Mouse (Mus musculus) embryonic fibroblast, embryonic 13.5 days (primary cell): ENCODE measurements at regions not wholly inside any gene's neighbourhood (a gene's known extent, or its start where the extent isn't known, plus 50 kb on each side); places are given as distances from the start of the nearest gene placed in this dataset.

Experiments used
- H3K27ac ChIP-seq: 2 replicates; pipeline ENCODE4 v1.5.1; 2012; ENCODE audit warnings: low read length, control low read depth, inconsistent platforms; ENCODE audit not compliant: insufficient read depth
- H3K4me1 ChIP-seq: 2 replicates; pipeline ENCODE4 v1.6.1; 2011; ENCODE audit warnings: low read length; ENCODE audit not compliant: control insufficient read depth, insufficient read depth
- H3K4me3 ChIP-seq: 2 replicates; pipeline ENCODE4 v1.5.1; 2011; ENCODE audit warnings: mild to moderate bottlenecking, control low read depth, low read length; ENCODE audit not compliant: insufficient read depth
- CTCF ChIP-seq: IDR thresholded peaks from 2 replicates; pipeline ENCODE4 v1.5.1; 2011; ENCODE audit warnings: mild to moderate bottlenecking, control low read depth, low read length, moderate library complexity, borderline replicate concordance; ENCODE audit not compliant: insufficient read depth
- POLR2A ChIP-seq: IDR thresholded peaks from 2 replicates; pipeline ENCODE4 v1.6.1; 2011; ENCODE audit warnings: low read depth, mild to moderate bottlenecking, control low read depth, low read length, moderate library complexity

GRCm38 (mm10) chr11:63282541-63282940 is 153.8 kb downstream of the Pmp22 start:
- TF ChIP-seq POLR2A (no peak), CTCF (no peak)
- H3K4me1 ChIP-seq, result peaks cover 4% of the 10 kb centered on the region
- no peak overlapping the region for H3K4me3 ChIP-seq
- H3K27ac ChIP-seq, result no peak overlapping the region

GRCm38 (mm10) chr11:63286026-63286425 is 157.2 kb downstream of the Pmp22 start:
- TF ChIP-seq POLR2A, result no peak
- no peak for TF ChIP-seq CTCF
- Histone ChIP-seq H3K4me3 (no peak overlapping the region), H3K27ac (no peak overlapping the region), H3K4me1 (peaks cover 8% of the 10 kb centered on the region)

GRCm38 (mm10) chr11:63287766-63288165 is 159.0 kb downstream of the Pmp22 start:
- Histone ChIP-seq H3K27ac (peak overlapping the region; percentile 83), H3K4me1 (peaks cover 8% of the 10 kb centered on the region), H3K4me3 (no peak overlapping the region)
- TF ChIP-seq POLR2A, result no peak
- TF ChIP-seq CTCF, result no peak

GRCm38 (mm10) chr11:63290618-63291017 is 161.8 kb downstream of the Pmp22 start:
- no peak for TF ChIP-seq CTCF
- TF ChIP-seq POLR2A, result no peak
- Histone ChIP-seq H3K27ac (no peak overlapping the region), H3K4me1 (peaks cover 8% of the 10 kb centered on the region), H3K4me3 (no peak overlapping the region)

GRCm38 (mm10) chr11:63293485-63293884 is 164.7 kb downstream of the Pmp22 start:
- Histone ChIP-seq H3K27ac (no peak overlapping the region), H3K4me3 (no peak overlapping the region), H3K4me1 (no peaks in the 10 kb centered on the region; the same call in 1 of the 2 replicates)
- TF ChIP-seq POLR2A (no peak), CTCF (no peak)

- TF ChIP-seq POLR2A (no peak), CTCF (no peak)
- no peak overlapping the region for H3K27ac ChIP-seq
- no peaks in the 10 kb centered on the region for H3K4me1 ChIP-seq
- no peak overlapping the region for H3K4me3 ChIP-seq
Measured at GRCm38 (mm10) chr11:63294476-63294875, 165.7 kb downstream of the Pmp22 start.

- TF ChIP-seq CTCF (no peak), POLR2A (no peak)
- Histone ChIP-seq H3K4me1 (no peaks in the 10 kb centered on the region), H3K27ac (no peak overlapping the region), H3K4me3 (no peak overlapping the region)
Measured at GRCm38 (mm10) chr11:63296476-63296875, 167.7 kb downstream of the Pmp22 start.

GRCm38 (mm10) chr11:63299712-63300581 is 171.2 kb downstream of the Pmp22 start:
- Histone ChIP-seq H3K4me3 (no peak overlapping the region), H3K4me1 (no peaks in the 10 kb centered on the region), H3K27ac (no peak overlapping the region)
- TF ChIP-seq POLR2A, result no peak
- TF ChIP-seq CTCF, result no peak

- no peak for TF ChIP-seq POLR2A
- no peak for TF ChIP-seq CTCF
- no peaks in the 10 kb centered on the region for H3K4me1 ChIP-seq
- H3K27ac ChIP-seq, result no peak overlapping the region
- H3K4me3 ChIP-seq, result no peak overlapping the region
Measured at GRCm38 (mm10) chr11:63325166-63325565, 196.4 kb downstream of the Pmp22 start.

GRCm38 (mm10) chr11:63326864-63327263 is 198.1 kb downstream of the Pmp22 start:
- no peak for TF ChIP-seq POLR2A
- TF ChIP-seq CTCF, result no peak
- Histone ChIP-seq H3K4me3 (no peak overlapping the region), H3K27ac (no peak overlapping the region), H3K4me1 (no peaks in the 10 kb centered on the region)
